Mouse (Mus musculus): ENCODE measurements at regions not wholly inside any gene's neighbourhood (a gene's known extent, or its start where the extent isn't known, plus 50 kb on each side); places are given as distances from the start of the nearest gene placed in this dataset.
"Not testable (repeated sequence)": the region's sequence is repeated elsewhere in the genome, so short reads cannot be mapped to it uniquely, and the experiment has no call there.

GRCm38 (mm10) chr15:90400326-90401280 is 176.5 kb downstream of the Alg10b start:
- Histone ChIP-seq H3K27me3 (replicated peaks) (no peaks in the 10 kb centered on the region), H3K4me3 (no peak overlapping the region), H3K4me2 (no peak overlapping the region), H3K9ac (no peak overlapping the region), H3K27ac (no peak overlapping the region), H3K9me3 (no peaks in the 10 kb centered on the region), H3K36me3 (replicated peaks) (no peaks in the 10 kb centered on the region), H3K4me1 (no peaks in the 10 kb centered on the region)
- no peak for ATAC-seq (replicated peaks)
- 11% methylated on average over 5 of the region's 5 CpGs for WGBS

- Histone ChIP-seq H3K36me3 (replicated peaks) (no peaks in the 10 kb centered on the region), H3K9me3 (no peaks in the 10 kb centered on the region), H3K4me3 (no peak overlapping the region), H3K4me1 (0 out of 2 replicates have a peak, but pooled peaks cover 3% of the 10 kb centered on the region), H3K9ac (no peak overlapping the region), H3K27me3 (replicated peaks) (no peaks in the 10 kb centered on the region), H3K4me2 (no peak overlapping the region), H3K27ac (no peak overlapping the region)
- no peak for ATAC-seq (replicated peaks)
- 100% methylated on average over 2 of the region's 2 CpGs for WGBS
Observed at GRCm38 (mm10) chr15:90420776-90421175, 196.7 kb downstream of the Alg10b start.

GRCm38 (mm10) chr15:90422122-90422614 is 198.1 kb downstream of the Alg10b start:
- H3K27ac ChIP-seq = no peak overlapping the region
- H3K9me3 ChIP-seq = no peaks in the 10 kb centered on the region
- H3K4me3 ChIP-seq = no peak overlapping the region
- H3K4me2 ChIP-seq = no peak overlapping the region
- no peaks in the 10 kb centered on the region for H3K27me3 ChIP-seq (replicated peaks)
- 13% methylated on average over 5 of the region's 5 CpGs for WGBS
- H3K9ac ChIP-seq = no peak overlapping the region
- 0 out of 2 replicates have a peak, but pooled peaks cover 3% of the 10 kb centered on the region for H3K4me1 ChIP-seq
- no peaks in the 10 kb centered on the region for H3K36me3 ChIP-seq (replicated peaks)
- ATAC-seq (replicated peaks) = no peak

- not testable (repeated sequence) for H3K27ac ChIP-seq; H3K4me2 ChIP-seq; ATAC-seq (replicated peaks); H3K4me3 ChIP-seq; H3K27me3 ChIP-seq (replicated peaks); H3K36me3 ChIP-seq (replicated peaks); H3K4me1 ChIP-seq; H3K9ac ChIP-seq; H3K9me3 ChIP-seq
- 94% methylated on average over 3 of the region's 3 CpGs for WGBS
Observed at GRCm38 (mm10) chr15:90431048-90431447, 206.9 kb downstream of the Alg10b start.

GRCm38 (mm10) chr15:90432154-90432553 is 208.0 kb downstream of the Alg10b start:
- Histone ChIP-seq H3K4me1 (no peaks in the 10 kb centered on the region), H3K4me2 (no peak overlapping the region), H3K27ac (no peak overlapping the region), H3K9me3 (no peaks in the 10 kb centered on the region), H3K27me3 (replicated peaks) (no peaks in the 10 kb centered on the region), H3K4me3 (no peak overlapping the region), H3K36me3 (replicated peaks) (no peaks in the 10 kb centered on the region), H3K9ac (no peak overlapping the region)
- WGBS = 73% methylated on average over 2 of the region's 2 CpGs
- no peak for ATAC-seq (replicated peaks)

- no peaks in the 10 kb centered on the region for H3K9me3 ChIP-seq
- no peaks in the 10 kb centered on the region for H3K36me3 ChIP-seq (replicated peaks)
- H3K4me1 ChIP-seq = no peaks in the 10 kb centered on the region
- no peak overlapping the region for H3K9ac ChIP-seq
- H3K27me3 ChIP-seq (replicated peaks) = no peaks in the 10 kb centered on the region
- H3K27ac ChIP-seq = no peak overlapping the region
- H3K4me3 ChIP-seq = no peak overlapping the region
- H3K4me2 ChIP-seq = no peak overlapping the region
- WGBS = 69% methylated on average over 5 of the region's 5 CpGs
- no peak for ATAC-seq (replicated peaks)
Observed at GRCm38 (mm10) chr15:90435286-90435685, 211.2 kb downstream of the Alg10b start.

All from midbrain, embryonic 15.5 days (tissue).